Mouse (Mus musculus) CD4-positive naive resting alpha-beta T cell, adult 76 days (primary cell): Measurements from ENCODE around the gene Gm6309. TPM values are rescaled to one million over a fixed set of nuclear protein-coding genes. Genes with fewer than 3 reads are reported as not detected.

Source experiments
- total RNA-seq: library from RNA; stranded (reverse); gene quantifications from one replicate; pipeline ENCODE4 v1.2.4, GENCODE M21; 2023

Gm6309 gene
- not detected for total RNA-seq

DNA sequence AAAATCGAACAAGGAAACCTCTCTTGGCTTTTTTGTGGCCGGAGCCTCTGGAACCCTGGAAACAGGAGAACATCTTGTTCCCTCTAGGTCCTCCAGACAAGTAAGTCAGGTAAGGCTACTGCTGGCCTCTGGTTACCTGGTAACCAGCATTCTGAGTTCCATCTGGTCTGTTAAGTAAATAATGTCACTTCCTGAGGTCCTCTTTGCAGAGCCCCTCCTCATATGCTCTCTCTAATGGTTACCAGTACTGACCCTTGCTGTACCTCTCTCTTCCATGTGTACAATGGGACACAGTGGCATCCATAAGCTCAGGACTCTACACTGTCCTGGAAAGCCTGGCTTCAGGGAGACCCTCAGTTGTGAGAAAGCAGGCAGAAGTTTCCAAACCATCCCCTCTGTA lies at the start of gene Gm6309:
Gene Gm6309, minus strand, starts transcription at position 101 of the 400 bp plus-strand sequence.

GRCm38 (mm10) chr5:146185204-146185603 lies 14.7 kb upstream of the Gm6309 start, which contains the start of gene 1700001J03Rik:
1700001J03Rik (minus strand) TSS chr5:146185304.

GRCm38 (mm10) chr5:146160439-146160838 lies 10.1 kb downstream of the Gm6309 start, which contains the start of gene Gm5565:
Gm5565 (minus strand) TSS chr5:146160539.

Other genes starting within 250 kb of the Gm6309 start
- gene Cyp3a25, start 161.1 kb downstream of the Gm6309 start, total RNA-seq, result not detected
- gene Cyp3a59, start 91.5 kb downstream of the Gm6309 start, total RNA-seq, result not detected
- not detected for gene Gm5565, start 10.2 kb downstream of the Gm6309 start, total RNA-seq
- 3.6 TPM for gene 1700001J03Rik, start 14.6 kb upstream of the Gm6309 start, total RNA-seq
- gene Rnf6, start 50.8 kb upstream of the Gm6309 start, total RNA-seq, result 49.6 TPM
- 55.5 TPM for gene Cdk8, start 60.5 kb upstream of the Gm6309 start, total RNA-seq
- gene Wasf3, start 214.3 kb upstream of the Gm6309 start, total RNA-seq, result not detected